Mouse (Mus musculus) MEL (cell line): ENCODE results near the gene Coro1b. TPM values are rescaled to one million over a fixed set of nuclear protein-coding genes. Genes with fewer than 3 reads are reported as not detected.

ENCODE experiments used
- DNase-seq: peaks from one replicate; pipeline ENCODE4 v3.0.0; 2011; ENCODE audit warnings: low read depth, low spot score
- H3K27ac ChIP-seq: 2 replicates; pipeline ENCODE4 v1.5.1; 2012; ENCODE audit warnings: low read depth, mild to moderate bottlenecking, control low read depth, low read length, moderate library complexity; ENCODE audit not compliant: control insufficient read depth
- H3K27me3 ChIP-seq, 2 experiments: fragments of 150-350 bp in 1 of 2; sonication (generic) in 1 of 2; 2 replicates each; pipeline ENCODE4 v1.6.1; 2012; ENCODE audit warnings: low read length in 2 of 2, mild to moderate bottlenecking in 2 of 2, improper control_type of control experiment in 1 of 2, moderate library complexity in 1 of 2; ENCODE audit not compliant: insufficient read depth in 2 of 2, control insufficient read depth in 1 of 2
- H3K36me3 ChIP-seq, 2 experiments: 2 replicates each; pipeline ENCODE4 v1.6.1; 2012 to 2014; ENCODE audit warnings: low read length in 2 of 2, improper control_type of control experiment in 1 of 2, inconsistent platforms in 1 of 2, mild to moderate bottlenecking in 1 of 2; ENCODE audit not compliant: insufficient read depth in 2 of 2, control insufficient read depth in 1 of 2
- H3K4me1 ChIP-seq, 2 experiments: fragments of 150-350 bp in 1 of 2; sonication (generic) in 1 of 2; 2 replicates each; pipeline ENCODE4 v1.6.1; 2012; ENCODE audit warnings: low read length in 2 of 2, improper control_type of control experiment in 1 of 2, mild to moderate bottlenecking in 1 of 2; ENCODE audit not compliant: insufficient read depth in 2 of 2, control insufficient read depth in 1 of 2
- H3K4me3 ChIP-seq, 2 experiments: fragments of 150-350 bp in 1 of 2; sonication (generic) in 1 of 2; 2 replicates each; pipeline ENCODE4 v1.5.1; 2012; ENCODE audit warnings: low read depth in 2 of 2, low read length in 2 of 2, mild to moderate bottlenecking in 2 of 2, moderate library complexity in 2 of 2, control low read depth in 1 of 2, improper control_type of control experiment in 1 of 2; ENCODE audit not compliant: control insufficient read depth in 1 of 2, insufficient read depth in 1 of 2
- H3K79me2 ChIP-seq: 2 replicates; pipeline ENCODE4 v1.6.1; 2012; ENCODE audit warnings: mild to moderate bottlenecking, low read length, moderate library complexity; ENCODE audit not compliant: control insufficient read depth, poor library complexity, insufficient read depth
- H3K9ac ChIP-seq: 2 replicates; pipeline ENCODE4 v1.6.1; 2012; ENCODE audit warnings: low read depth, mild to moderate bottlenecking, control low read depth, low read length, moderate library complexity; ENCODE audit not compliant: control insufficient read depth, poor library complexity, severe bottlenecking
- H3K9me3 ChIP-seq: fragments of 150-350 bp; sonication (generic); replicated peaks from 2 replicates; pipeline ENCODE4 v1.6.1; 2012; ENCODE audit warnings: mild to moderate bottlenecking, low read length, improper control_type of control experiment, moderate library complexity; ENCODE audit not compliant: insufficient read depth
- BHLHE40 ChIP-seq: IDR thresholded peaks from 2 replicates; pipeline ENCODE4 v1.6.1; 2012; ENCODE audit warnings: low read depth, mild to moderate bottlenecking, inconsistent platforms, low read length, improper control_type of control experiment, borderline replicate concordance
- CHD2 ChIP-seq: IDR thresholded peaks from 2 replicates; pipeline ENCODE4 v1.6.1; 2011; ENCODE audit warnings: low read length, improper control_type of control experiment
- CTCF ChIP-seq, 3 experiments: IDR thresholded peaks in 2 of 3; conservative IDR thresholded peaks in 1 of 3; 2 replicates each; pipeline ENCODE4 v1.5.1; 2011 to 2012; ENCODE audit warnings: low read length in 3 of 3, low read depth in 2 of 3, mild to moderate bottlenecking in 2 of 3, improper control_type of control experiment in 1 of 3, inconsistent platforms in 1 of 3, mixed read lengths in 1 of 3, moderate library complexity in 1 of 3; ENCODE audit not compliant: control insufficient read depth in 1 of 3, insufficient read depth in 1 of 3, poor library complexity in 1 of 3, severe bottlenecking in 1 of 3
- EP300 ChIP-seq, 2 experiments: IDR thresholded peaks; 2 replicates each; pipeline ENCODE4 v1.6.1; 2011; ENCODE audit warnings: improper control_type of control experiment in 2 of 2, low read length in 2 of 2, low read depth in 1 of 2, mild to moderate bottlenecking in 1 of 2
- ETS1 ChIP-seq: IDR thresholded peaks from 2 replicates; pipeline ENCODE4 v1.6.1; 2012; ENCODE audit warnings: low read depth, mild to moderate bottlenecking, inconsistent platforms, low read length, improper control_type of control experiment, moderate library complexity
- KAT2A ChIP-seq: conservative IDR thresholded peaks from 2 replicates; pipeline ENCODE4 v1.6.1; 2012; ENCODE audit warnings: low read depth, low read length, improper control_type of control experiment, inconsistent platforms
- MAX ChIP-seq: IDR thresholded peaks from 2 replicates; pipeline ENCODE4 v1.6.1; 2011; ENCODE audit warnings: low read length, improper control_type of control experiment
- MEF2A ChIP-seq: IDR thresholded peaks from 2 replicates; pipeline ENCODE4 v1.6.1; 2014; ENCODE audit warnings: low read depth, mild to moderate bottlenecking, inconsistent platforms, low read length, improper control_type of control experiment; ENCODE audit not compliant: poor library complexity, insufficient replicate concordance, severe bottlenecking; ENCODE audit errors: extremely low read depth
- MYB ChIP-seq: IDR thresholded peaks from 2 replicates; pipeline ENCODE4 v1.6.1; 2011; ENCODE audit warnings: mild to moderate bottlenecking, low read depth, low read length, improper control_type of control experiment
- NRF1 ChIP-seq: IDR thresholded peaks from 2 replicates; pipeline ENCODE4 v1.6.1; 2014; ENCODE audit warnings: low read depth, mild to moderate bottlenecking, inconsistent platforms, low read length, improper control_type of control experiment, moderate library complexity; ENCODE audit not compliant: poor library complexity, insufficient read depth, severe bottlenecking
- RAD21 ChIP-seq: IDR thresholded peaks from 2 replicates; pipeline ENCODE4 v1.6.1; 2011; ENCODE audit warnings: mild to moderate bottlenecking, low read depth, low read length, improper control_type of control experiment
- RCOR1 ChIP-seq: IDR thresholded peaks from 2 replicates; pipeline ENCODE4 v1.6.1; 2012; ENCODE audit warnings: low read depth, mild to moderate bottlenecking, inconsistent platforms, low read length, improper control_type of control experiment
- SIN3A ChIP-seq: IDR thresholded peaks from 2 replicates; pipeline ENCODE4 v1.6.1; 2012; ENCODE audit warnings: low read length, improper control_type of control experiment, inconsistent platforms
- TAL1 ChIP-seq: IDR thresholded peaks from 2 replicates; pipeline ENCODE4 v1.6.1; 2012; ENCODE audit warnings: mild to moderate bottlenecking, inconsistent platforms, low read length, moderate library complexity, mixed read lengths
- TBP ChIP-seq: IDR thresholded peaks from 2 replicates; pipeline ENCODE4 v1.8.0; 2011; ENCODE audit warnings: low read depth, low read length, improper control_type of control experiment
- USF1 ChIP-seq: IDR thresholded peaks from 2 replicates; pipeline ENCODE4 v1.6.1; 2014; ENCODE audit warnings: low read depth, mild to moderate bottlenecking, inconsistent platforms, low read length, improper control_type of control experiment, moderate library complexity
- USF2 ChIP-seq, 2 experiments: IDR thresholded peaks; 2 replicates each; pipeline ENCODE4 v1.6.1; 2011 to 2012; ENCODE audit warnings: improper control_type of control experiment in 2 of 2, low read length in 2 of 2, borderline replicate concordance in 1 of 2, inconsistent platforms in 1 of 2, low read depth in 1 of 2, mild to moderate bottlenecking in 1 of 2; ENCODE audit not compliant: insufficient read depth in 1 of 2
- ZC3H11A ChIP-seq: IDR thresholded peaks from 2 replicates; pipeline ENCODE4 v1.6.1; 2012; ENCODE audit warnings: low read depth, mild to moderate bottlenecking, inconsistent platforms, low read length, improper control_type of control experiment
- ZNF384 ChIP-seq: IDR thresholded peaks from 2 replicates; pipeline ENCODE4 v1.6.1; 2012; ENCODE audit warnings: low read depth, mild to moderate bottlenecking, inconsistent platforms, low read length, improper control_type of control experiment
- polyA plus RNA-seq, 2 experiments: library from polyadenylated mRNA; stranded (reverse) in 1 of 2; unstranded in 1 of 2; fragments of >175 nt in 1 of 2; fragments of >200 nt in 1 of 2; gene quantifications; 2 replicates each; pipeline versions ENCODE4 v1.2.1 to v1.2.4; 2012; ENCODE audit warnings: low replicate concordance in 2 of 2, low read depth in 1 of 2; ENCODE audit not compliant: insufficient read length in 2 of 2, insufficient read depth in 1 of 2, missing spikeins in 1 of 2
- total RNA-seq: library from RNA; depleted of rRNA; stranded (reverse); fragments of 300-350 nt; gene quantifications from 2 replicates; pipeline ENCODE4 v1.2.3, GENCODE M21; 2012

The Coro1b gene
- total and polyA plus RNA-seq, 3 experiments = 55.5 to 111 TPM; not detected in 1

GRCm38 (mm10) chr19:4162646-4163542 is 14.5 kb downstream of the Coro1b start, which contains the start of gene Rps6kb2 (continued):
- TF ChIP-seq TBP = peak; percentile 76

GRCm38 (mm10) chr19:4163543-4163887 is 15.1 kb downstream of the Coro1b start:
- no peaks in the 10 kb centered on the region for H3K9me3 ChIP-seq
- peaks cover 0 to 10% of the 10 kb centered on the region in 2 experiments; a peak in 3 of 4 replicates for H3K36me3 ChIP-seq
- H3K4me3 ChIP-seq = peak overlapping the region; percentile 67 to 87
- no peaks in the 10 kb centered on the region for H3K27me3 ChIP-seq
- peaks cover 2 to 20% of the 10 kb centered on the region in 2 experiments for H3K4me1 ChIP-seq
- TF ChIP-seq CTCF (IDR thresholded peaks at IDR 0.05 in 2 of 3, conservative IDR thresholded peaks at IDR 0.05 in 1 of 3; ENCODE audit: control insufficient read depth in 1 of 3, insufficient read depth in 1 of 3, low read depth in 2 of 3, low read length in 3 of 3, poor library complexity in 1 of 3, severe bottlenecking in 1 of 3) (no peak), ZC3H11A (no peak), MYB (no peak), USF2 (IDR thresholded peaks at IDR 0.05; ENCODE audit: borderline replicate concordance in 1 of 2, insufficient read depth in 1 of 2, low read depth in 1 of 2, low read length in 2 of 2) (no peak), MEF2A (no peak), RAD21 (no peak), ETS1 (0 out of 2 replicates have a peak, but pooled peaks have one; percentile 3), TAL1 (no peak)
- TF ChIP-seq, all 39 proteins: peak for 1
- H3K27ac ChIP-seq = peak overlapping the region; percentile 50
- peaks cover 4% of the 10 kb centered on the region for H3K79me2 ChIP-seq
- peak overlapping the region; percentile 62 for H3K9ac ChIP-seq
- no peak for DNase-seq

GRCm38 (mm10) chr19:4164100-4164499 is 15.7 kb downstream of the Coro1b start:
- peaks cover 2 to 20% of the 10 kb centered on the region in 2 experiments for H3K4me1 ChIP-seq
- no peaks in the 10 kb centered on the region for H3K9me3 ChIP-seq
- H3K36me3 ChIP-seq = peaks cover 0 to 10% of the 10 kb centered on the region in 2 experiments; a peak in 3 of 4 replicates
- H3K27ac ChIP-seq = no peak overlapping the region
- TF ChIP-seq EP300 (IDR thresholded peaks at IDR 0.05; ENCODE audit: low read depth in 1 of 2, low read length in 2 of 2) (no peak), ETS1 (no peak), RAD21 (no peak), SIN3A (no peak), TAL1 (no peak), MAX (no peak), USF1 (no peak), BHLHE40 (no peak), ZNF384 (no peak), NRF1 (no peak), RCOR1 (no peak), CHD2 (no peak), KAT2A (no peak)
- TF ChIP-seq, all 39 proteins: peak for 0
- DNase-seq = no peak
- H3K79me2 ChIP-seq = peaks cover 4% of the 10 kb centered on the region
- no peak overlapping the region for H3K4me3 ChIP-seq
- no peaks in the 10 kb centered on the region for H3K27me3 ChIP-seq
- H3K9ac ChIP-seq = 0 out of 2 replicates have a peak overlapping the region, but pooled peaks have one; percentile 20
